Mouse (Mus musculus) left cerebral cortex, postnatal 10 days (tissue): Measurements from ENCODE around the gene Suco. TPM values are rescaled to one million over a fixed set of nuclear protein-coding genes. Genes with fewer than 3 reads are reported as not detected.

Experiments used
- DNase-seq, 2 experiments: peaks; one replicate each; pipeline ENCODE4 v3.0.0; 2021 to 2022; ENCODE audit warnings: low spot score in 2 of 2, mixed read lengths in 1 of 2; ENCODE audit errors: extremely low spot score in 1 of 2
- intact Hi-C: fragments of 180-260 bp; cut with DNase I; formaldehyde crosslinking; loops from one replicate; pipeline ENCODE4 v1.15.1; 2025
- total RNA-seq, 2 experiments: library from RNA; stranded (reverse); gene quantifications; 2 replicates each; pipeline ENCODE4 v1.2.3; 2021

Gene Suco
- total RNA-seq, 2 experiments from 2014 or later, result 36.9 to 42.6 TPM

DNA sequence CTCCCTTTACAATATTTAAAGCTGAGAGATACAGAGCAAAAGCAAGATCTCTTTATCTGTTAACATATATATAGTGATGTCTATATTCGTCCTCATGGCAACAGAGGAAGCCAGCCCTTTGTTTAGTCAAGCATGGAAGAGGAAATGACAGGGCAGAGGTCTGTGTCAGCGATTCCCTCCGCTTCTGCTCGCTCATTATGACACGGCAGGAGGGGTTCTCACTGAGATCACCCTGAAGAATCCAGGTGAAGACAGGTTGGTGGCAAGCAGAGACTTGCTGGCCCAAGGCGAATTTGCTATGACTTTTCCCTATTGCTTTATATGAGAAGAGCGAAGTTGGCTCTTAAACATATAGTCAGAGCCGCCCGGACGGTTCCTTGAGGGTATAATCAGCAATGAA, 19.6 kb upstream of the Suco start:
- intact Hi-C loops, result no loop called here
- no peak for DNase-seq

GRCm38 (mm10) chr1:161895014-161895413, 18.5 kb upstream of the Suco start:
- intact Hi-C loops, result no loop called here
- no peak for DNase-seq

- intact Hi-C loops, result no loop called here
- no peak for DNase-seq
Observed at GRCm38 (mm10) chr1:161894553-161894952, 18.1 kb upstream of the Suco start.

- DNase-seq, result no peak
- intact Hi-C loops, result no loop called here
Observed at GRCm38 (mm10) chr1:161894126-161894525, 17.6 kb upstream of the Suco start.

DNA sequence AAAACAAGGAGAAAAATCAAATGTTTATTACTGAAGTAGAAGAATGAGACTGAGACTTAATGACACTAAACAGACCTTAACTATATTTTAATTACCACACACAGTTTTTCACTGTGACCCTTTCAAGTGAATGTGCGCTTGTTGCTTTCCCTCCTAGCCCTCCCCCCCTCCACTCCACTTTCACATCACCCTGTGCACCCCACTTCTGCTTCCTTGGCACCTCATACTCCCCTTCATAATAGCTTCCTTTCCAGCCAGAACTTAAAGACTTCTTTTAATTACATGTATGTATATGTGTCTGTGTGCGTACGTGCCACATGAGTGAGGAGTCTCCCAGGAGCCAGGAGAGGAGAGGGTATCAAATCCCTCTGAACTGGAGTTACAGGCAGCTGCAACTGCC, 12.3 kb upstream of the Suco start:
- intact Hi-C loops, result no loop called here
- no peak for DNase-seq

- DNase-seq, result no peak
- intact Hi-C loops, result no loop called here
Observed at GRCm38 (mm10) chr1:161887679-161888260, 11.3 kb upstream of the Suco start.

DNA sequence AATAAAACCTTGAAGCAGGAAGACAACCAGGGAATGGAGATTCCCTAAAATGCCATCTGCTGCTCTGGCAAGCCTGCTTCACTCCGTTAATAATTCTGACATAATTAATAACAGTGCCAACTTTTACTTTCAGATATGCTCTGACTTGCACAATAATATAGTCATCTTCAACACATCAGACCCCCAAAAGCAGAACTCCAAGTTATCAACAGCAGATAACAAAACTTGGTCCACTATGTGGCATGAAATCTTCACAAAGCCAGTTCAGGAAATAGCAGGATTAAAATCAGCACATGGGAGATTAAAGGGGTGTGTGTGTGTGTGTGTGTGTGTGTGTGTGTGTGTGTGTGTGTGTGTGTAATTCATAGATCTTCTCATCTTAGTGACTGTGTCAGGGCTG, 9.3 kb upstream of the Suco start:
- intact Hi-C loops, result no loop called here
- no peak for DNase-seq

DNA sequence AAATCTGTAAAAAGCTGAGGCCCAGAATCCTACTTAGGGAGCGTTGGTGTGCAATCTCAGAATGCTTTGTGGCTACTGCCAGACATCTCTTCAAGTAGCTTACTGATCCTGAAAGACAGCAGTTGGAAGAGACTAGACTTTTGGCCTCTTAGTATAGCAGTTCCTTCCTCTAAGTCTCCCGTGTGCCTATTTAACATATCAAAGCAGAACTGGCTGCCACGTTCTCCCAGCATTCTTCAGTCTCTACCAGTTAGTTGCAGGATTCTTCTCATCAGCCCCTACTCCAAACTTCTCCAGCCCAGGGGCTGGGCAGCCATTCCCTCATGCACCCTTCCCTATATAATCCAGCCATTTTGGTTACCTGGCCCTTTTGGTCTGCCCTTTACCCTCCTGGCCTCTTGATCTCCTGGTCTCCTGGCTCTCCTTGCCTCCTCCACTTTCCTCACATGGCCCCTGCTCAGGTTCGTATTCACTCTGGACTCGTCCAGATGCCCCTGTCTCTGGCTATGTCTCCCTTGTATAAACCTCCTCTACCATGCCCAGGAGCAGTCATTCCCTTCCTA, 1.2 kb upstream of the Suco start:
- intact Hi-C loops, result loop anchor here (2.0 kb wide), 1 partner anchor 85 kb away; no protein-coding TSS in a partner anchor
- no peak for DNase-seq

DNA sequence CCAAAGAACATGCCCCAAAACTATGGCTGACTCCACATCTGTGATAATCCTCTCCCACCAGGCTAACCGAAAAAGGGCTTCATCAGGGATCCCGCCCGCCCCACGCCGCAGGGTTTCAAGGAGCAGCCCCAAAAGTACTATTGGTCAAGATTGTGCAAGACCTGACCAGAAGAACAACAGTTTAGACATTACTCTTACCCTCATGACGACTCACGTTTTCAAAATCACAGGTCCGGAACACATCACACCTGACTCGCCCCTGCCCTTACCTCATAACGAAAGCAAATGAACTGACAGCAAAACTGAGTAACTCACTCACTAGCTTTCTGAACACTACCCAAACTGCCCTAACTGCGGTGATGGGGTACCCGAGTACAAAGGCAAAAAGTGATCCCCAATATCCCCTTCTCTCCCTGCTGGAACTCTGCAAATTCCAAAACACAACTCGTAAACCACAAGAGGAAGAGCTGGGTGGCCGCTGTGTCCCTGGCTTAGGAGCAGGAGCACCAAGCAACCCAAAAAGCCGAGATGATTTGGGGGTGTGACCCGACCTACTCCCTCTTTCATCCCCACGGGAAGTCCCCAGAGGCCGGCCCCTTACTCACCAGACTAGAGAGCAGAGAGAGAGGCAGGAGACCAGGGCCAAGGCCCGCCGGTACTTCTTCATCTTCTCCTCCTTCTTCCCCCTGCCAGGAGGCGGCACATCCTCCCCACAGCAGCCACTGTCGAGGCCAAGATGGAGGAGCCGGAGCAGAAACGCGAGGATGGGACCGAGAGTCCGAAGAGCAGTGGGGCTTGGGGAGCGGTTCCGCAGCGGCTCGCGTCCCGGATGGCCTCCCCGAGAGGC, 553 bp downstream of the Suco start:
- intact Hi-C loops, result loop anchor here (2.0 kb wide), 1 partner anchor 87 kb away; no protein-coding TSS in a partner anchor
- peak in 1 of 2 experiments; percentile 22 for DNase-seq

DNA sequence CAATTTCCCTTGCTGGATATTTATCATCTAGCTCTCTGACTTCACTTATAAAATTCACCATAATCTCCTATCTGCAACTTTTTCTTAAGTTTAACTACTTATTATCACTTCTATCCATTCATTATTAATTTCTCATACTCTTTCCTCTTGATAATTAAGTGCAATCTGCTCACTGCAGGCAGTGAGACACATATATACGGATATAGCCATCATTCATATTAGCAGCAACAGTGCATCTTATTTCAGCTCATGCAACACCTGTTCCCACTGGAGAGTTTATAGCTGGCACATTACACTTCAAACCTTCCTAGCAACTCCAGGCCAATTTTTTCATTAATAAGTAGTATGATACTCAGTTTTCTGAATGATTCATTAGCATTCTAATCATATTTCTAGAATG, 7.1 kb downstream of the Suco start:
- intact Hi-C loops, result no loop called here
- DNase-seq, result no peak

DNA sequence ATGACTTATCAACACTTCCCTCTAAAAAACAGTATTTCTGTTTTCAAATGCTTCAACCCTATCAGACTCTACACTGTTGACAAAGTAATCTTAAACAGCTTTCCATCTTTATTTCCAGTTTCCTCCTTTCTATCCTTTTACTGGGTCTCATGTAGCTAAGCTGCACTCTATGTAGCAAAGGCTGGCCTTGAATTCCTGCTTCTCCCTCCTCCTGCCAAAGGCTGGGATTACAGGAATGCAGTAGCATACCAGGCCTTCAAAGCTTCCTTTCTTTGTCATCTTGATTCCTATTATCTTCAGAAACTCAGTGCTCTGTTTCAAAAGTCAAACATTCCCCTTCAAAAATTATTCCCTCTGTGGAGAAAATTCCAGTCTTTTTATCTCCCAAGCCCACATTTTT, 8.1 kb downstream of the Suco start:
- intact Hi-C loops, result no loop called here

DNA sequence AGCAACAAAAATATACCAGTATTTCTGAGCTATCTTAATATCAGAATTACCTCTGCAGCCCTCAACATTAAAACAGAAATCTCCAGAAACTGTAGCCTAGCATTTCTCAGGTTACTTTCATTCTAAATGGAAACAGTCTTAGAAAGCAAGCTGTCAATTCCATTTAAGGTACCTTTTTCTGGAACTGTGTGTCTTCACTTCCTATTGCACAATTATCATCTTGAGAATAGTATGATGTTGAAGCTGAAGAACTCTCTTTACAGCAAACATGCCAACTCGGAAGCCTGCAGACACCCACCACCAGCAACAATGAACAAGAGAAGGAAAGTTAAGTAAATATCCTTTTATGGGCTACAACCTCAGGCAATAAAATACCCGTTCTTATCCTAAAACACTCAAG, 12.7 kb downstream of the Suco start:
- no peak for DNase-seq
- intact Hi-C loops, result no loop called here

More for the DNA sequence above, 8.1 kb downstream of the Suco start:
- DNase-seq, result no peak

DNA sequence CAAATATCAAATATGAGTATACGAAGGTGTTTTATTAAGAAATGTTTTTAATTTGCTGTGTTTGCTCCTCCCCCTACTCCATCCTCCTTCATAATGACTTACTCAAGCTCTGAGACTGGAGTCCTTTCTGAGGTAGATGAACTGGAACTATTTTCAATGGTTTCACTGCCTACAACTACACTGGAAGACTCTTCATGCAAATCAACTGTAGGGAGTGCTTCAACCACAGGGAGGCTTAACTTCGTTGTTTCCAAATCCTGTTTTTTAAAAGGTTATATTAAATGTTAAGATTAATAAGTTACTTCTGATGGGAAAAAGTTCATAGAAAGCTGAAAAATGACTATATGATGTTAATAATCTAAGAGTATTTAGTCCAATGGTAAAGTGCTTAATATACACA, 17.2 kb downstream of the Suco start:
- intact Hi-C loops, result no loop called here
- DNase-seq, result no peak

DNA sequence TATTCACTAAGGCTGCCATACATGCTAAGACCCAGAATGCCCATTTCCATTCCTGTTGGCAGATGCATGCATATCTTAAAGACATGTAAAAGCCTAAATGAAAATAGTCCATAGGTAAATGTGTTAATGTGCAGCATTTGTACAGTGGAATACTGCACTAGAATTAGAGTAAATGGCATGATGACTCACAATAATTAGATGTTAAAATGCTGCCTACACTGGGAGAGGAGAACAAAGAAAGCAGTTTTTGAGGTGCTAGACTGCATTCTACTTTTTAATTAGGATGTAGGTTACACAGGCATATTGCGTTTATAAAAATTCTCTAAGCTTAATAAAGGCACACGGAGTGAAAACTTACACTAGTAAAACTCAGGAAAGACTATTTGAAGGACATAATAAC, 49.8 kb downstream of the Suco start:
- DNase-seq, result no peak
- intact Hi-C loops, result no loop called here

GRCm38 (mm10) chr1:161809428-161809827, 67.1 kb downstream of the Suco start:
- intact Hi-C loops, result no loop called here
- DNase-seq, result no peak

- intact Hi-C loops, result no loop called here
- DNase-seq, result no peak
Observed at GRCm38 (mm10) chr1:161808980-161809379, 67.5 kb downstream of the Suco start.

- DNase-seq, result no peak
- intact Hi-C loops, result no loop called here
Observed at GRCm38 (mm10) chr1:161804541-161804971, 71.9 kb downstream of the Suco start.

- intact Hi-C loops, result no loop called here
- DNase-seq, result no peak
Observed at GRCm38 (mm10) chr1:161801321-161801720, 75.2 kb downstream of the Suco start.

DNA sequence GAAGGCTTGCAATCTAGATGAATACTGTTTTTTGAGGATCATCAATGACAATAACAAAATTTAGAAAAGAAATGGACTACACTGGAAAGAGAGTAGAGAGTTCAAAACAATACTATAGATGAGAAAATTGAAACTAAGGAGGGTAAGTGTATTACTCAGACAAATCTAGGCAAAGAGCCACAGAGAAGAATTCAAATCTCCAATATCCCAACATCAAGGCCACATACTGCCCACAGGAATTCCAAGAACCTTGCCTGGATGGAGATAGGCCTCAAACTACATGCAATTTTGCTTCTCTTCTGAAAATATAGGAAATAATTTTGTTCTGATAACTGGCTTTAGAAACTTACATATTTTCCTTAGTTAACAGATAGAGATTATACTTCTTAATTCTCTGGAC, 76.2 kb downstream of the Suco start:
- DNase-seq, result no peak
- intact Hi-C loops, result no loop called here

GRCm38 (mm10) chr1:161799791-161800190, 76.7 kb downstream of the Suco start:
- DNase-seq, result no peak
- intact Hi-C loops, result no loop called here
